Mouse (Mus musculus): ENCODE measurements at regions not wholly inside any gene's neighbourhood (a gene's known extent, or its start where the extent isn't known, plus 50 kb on each side); places are given as distances from the start of the nearest gene placed in this dataset.
"Not testable (repeated sequence)": the region's sequence is repeated elsewhere in the genome, so short reads cannot be mapped to it uniquely, and the experiment has no call there.

DNA sequence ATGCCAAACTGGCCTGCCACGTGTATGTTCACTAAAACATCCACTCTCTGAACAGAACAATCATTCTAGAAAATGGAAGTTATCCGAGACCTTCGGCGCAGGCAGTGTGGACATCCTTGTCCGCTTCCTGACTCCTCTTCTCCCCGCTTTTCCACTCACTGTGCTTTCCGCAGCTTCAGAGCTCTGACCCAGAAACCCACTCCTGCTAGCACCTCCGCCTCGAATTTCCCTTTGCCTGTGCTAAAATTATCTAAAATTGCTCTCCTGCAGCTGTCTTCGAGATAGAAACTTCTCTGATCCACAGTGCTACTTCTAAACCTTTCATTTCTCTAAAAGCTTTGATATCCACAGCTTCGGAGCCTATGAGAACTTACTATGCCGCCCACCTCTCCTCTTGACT is 322.1 kb upstream of the B3galt2 start:
- no peak for ATAC-seq (replicated peaks; ENCODE audit: low FRiP score)
- Histone ChIP-seq H3K9ac (no peak overlapping the region), H3K27ac (no peak overlapping the region), H3K27me3 (no peaks in the 10 kb centered on the region), H3K4me2 (no peak overlapping the region), H3K36me3 (no peaks in the 10 kb centered on the region), H3K4me1 (no peaks in the 10 kb centered on the region), H3K4me3 (replicated peaks) (no peak overlapping the region), H3K9me3 (replicated peaks) (no peaks in the 10 kb centered on the region)
- 92% methylated on average over 12 of the region's 12 CpGs for WGBS

DNA sequence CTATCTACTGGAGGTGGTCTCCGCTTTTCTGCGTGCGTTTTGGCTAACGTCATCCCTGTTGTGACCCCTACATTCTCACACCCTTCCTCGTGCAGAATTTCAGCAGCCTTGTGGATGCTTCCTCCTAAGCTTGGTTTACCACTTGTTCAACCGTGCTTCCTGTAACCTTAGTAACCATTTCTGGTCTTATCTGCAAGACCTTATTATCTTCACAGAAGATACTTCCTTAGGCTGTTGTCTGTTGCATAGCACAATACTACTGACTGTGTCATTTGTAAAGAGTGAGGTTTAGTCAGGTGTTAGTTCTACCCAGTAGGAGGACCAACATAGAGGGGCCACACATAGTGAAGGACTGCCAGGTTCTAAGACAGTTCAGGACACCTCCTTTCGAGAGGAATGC is 320.9 kb upstream of the B3galt2 start:
- H3K27me3 ChIP-seq = no peaks in the 10 kb centered on the region
- whole genome bisulfite sequencing = 89% methylated on average over 7 of the region's 7 CpGs

DNA sequence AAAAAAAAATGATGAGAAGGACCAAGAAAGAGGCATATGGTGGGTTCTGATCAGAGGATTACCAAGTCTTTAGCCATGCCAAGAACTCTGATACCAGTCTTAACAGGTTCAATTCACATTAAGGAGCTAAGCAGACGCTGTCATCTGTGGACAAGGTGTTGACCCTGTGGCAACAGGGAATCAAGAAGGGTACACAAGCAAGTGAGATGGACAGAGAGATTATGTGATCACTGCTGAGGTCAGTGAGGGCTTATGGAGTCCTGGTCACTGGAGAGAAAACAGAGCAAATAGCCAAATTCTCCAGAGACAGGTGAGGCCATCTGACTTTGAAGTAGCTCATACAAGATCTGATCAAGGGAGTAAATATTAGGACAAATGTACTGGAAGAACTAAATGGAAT is 289.1 kb upstream of the B3galt2 start:
- Histone ChIP-seq H3K27ac (no peak overlapping the region), H3K4me3 (replicated peaks) (no peak overlapping the region), H3K9me3 (replicated peaks) (no peaks in the 10 kb centered on the region), H3K4me2 (no peak overlapping the region), H3K36me3 (no peaks in the 10 kb centered on the region), H3K27me3 (no peaks in the 10 kb centered on the region), H3K4me1 (no peaks in the 10 kb centered on the region), H3K9ac (no peak overlapping the region)
- 73% methylated on average over 1 of the region's 1 CpGs for WGBS
- ATAC-seq (replicated peaks; ENCODE audit: low FRiP score) = no peak

More for the DNA sequence above, 320.9 kb upstream of the B3galt2 start:
- ATAC-seq (replicated peaks; ENCODE audit: low FRiP score) = no peak
- Histone ChIP-seq H3K4me3 (replicated peaks) (no peak overlapping the region), H3K4me2 (no peak overlapping the region), H3K9ac (no peak overlapping the region), H3K4me1 (no peaks in the 10 kb centered on the region), H3K9me3 (replicated peaks) (no peaks in the 10 kb centered on the region), H3K36me3 (no peaks in the 10 kb centered on the region), H3K27ac (no peak overlapping the region)

DNA sequence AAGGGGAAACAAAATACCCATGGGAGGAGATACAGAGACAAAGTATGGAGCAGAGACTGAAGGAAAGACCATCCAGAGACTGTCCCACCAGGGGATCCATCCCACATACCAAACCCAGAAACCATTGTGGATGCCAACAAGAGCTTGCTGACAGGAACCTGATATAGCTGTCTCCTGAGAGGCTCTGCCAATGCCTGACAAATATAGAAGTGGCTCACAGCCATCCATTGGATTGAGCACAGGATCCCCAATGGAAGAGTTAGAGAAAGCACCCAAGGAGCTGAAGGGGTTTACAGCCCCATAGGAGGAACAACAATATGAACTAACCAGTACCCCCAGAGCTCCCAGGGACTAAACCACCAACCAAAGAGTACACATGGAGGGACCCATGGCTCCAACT is 280.2 kb upstream of the B3galt2 start:
- H3K4me3 ChIP-seq (replicated peaks); H3K27me3 ChIP-seq; H3K4me2 ChIP-seq; H3K36me3 ChIP-seq; H3K4me1 ChIP-seq; H3K9ac ChIP-seq; ATAC-seq (replicated peaks; ENCODE audit: low FRiP score); H3K27ac ChIP-seq; H3K9me3 ChIP-seq (replicated peaks): not testable (repeated sequence)

DNA sequence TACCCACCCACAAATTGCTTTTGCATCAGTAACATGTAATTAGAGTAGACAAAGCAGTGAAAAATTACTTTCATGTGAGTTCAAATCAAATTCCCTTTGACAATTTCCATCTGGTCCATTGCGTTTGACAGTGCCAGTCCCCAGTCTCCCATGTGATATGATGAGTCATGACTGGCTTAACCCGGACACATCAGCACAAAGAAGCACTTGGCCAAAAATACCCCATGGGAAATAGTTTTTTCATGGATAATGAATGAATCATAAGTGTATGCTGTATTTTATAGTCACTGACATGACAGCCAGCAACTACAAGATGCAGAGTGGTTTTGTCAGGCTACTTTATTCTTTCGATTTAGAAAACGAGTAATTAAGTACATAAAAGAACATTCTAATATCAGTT is 248.6 kb upstream of the B3galt2 start:
- no peaks in the 10 kb centered on the region for H3K4me1 ChIP-seq
- no peak overlapping the region for H3K9ac ChIP-seq
- ATAC-seq (replicated peaks; ENCODE audit: low FRiP score) = no peak
- H3K9me3 ChIP-seq (replicated peaks) = no peaks in the 10 kb centered on the region
- WGBS = 86% methylated on average over 4 of the region's 4 CpGs
- H3K27me3 ChIP-seq = no peaks in the 10 kb centered on the region
- H3K27ac ChIP-seq = no peak overlapping the region
- H3K4me2 ChIP-seq = no peak overlapping the region
- no peak overlapping the region for H3K4me3 ChIP-seq (replicated peaks)
- H3K36me3 ChIP-seq = no peaks in the 10 kb centered on the region

Data from kidney, embryonic 15.5 days (tissue).